In genomic region chr6:56691205-56691604, GRCm38 (mm10) we compare ENCODE assay signal across 8 mouse cellular contexts. TPM values are rescaled to one million over a fixed set of nuclear protein-coding genes. Genes with fewer than 3 reads are reported as not detected.
DNase-seq lines count a peak whose midpoint lies in the region; ATAC-seq and TF ChIP-seq lines count a peak whose summit lies in the region.

No protein-coding gene starts in this region.

- no peaks in the 10 kb centered on the region for H3K4me1 ChIP-seq in heart, embryonic 11.5 days (ENCODE audit: control insufficient read depth, insufficient read depth, low read length)
- no peaks in the 10 kb centered on the region for H3K4me1 ChIP-seq in forebrain, embryonic 11.5 days (replicated peaks; ENCODE audit: control insufficient read depth, insufficient read depth, low read length)
- no peaks in the 10 kb centered on the region for H3K4me1 ChIP-seq in hindbrain, postnatal 0 days (ENCODE audit: insufficient read depth, low read length)
- no peaks in the 10 kb centered on the region for H3K4me1 ChIP-seq in small intestine, adult 2 months (ENCODE audit: control insufficient read depth, insufficient read depth, insufficient read length, low read length)

- H3K9me3 ChIP-seq in heart, embryonic 11.5 days (replicated peaks; ENCODE audit: control insufficient read depth, low read length): no peaks in the 10 kb centered on the region
- H3K9me3 ChIP-seq in forebrain, embryonic 11.5 days (ENCODE audit: control insufficient read depth, low read length): no peaks in the 10 kb centered on the region
- no peaks in the 10 kb centered on the region for H3K9me3 ChIP-seq in hindbrain, postnatal 0 days (ENCODE audit: low read length)

- TF ChIP-seq CTCF in hindbrain, postnatal 0 days (IDR thresholded peaks at IDR 0.05; ENCODE audit: low read depth): peak; percentile 84
- TF ChIP-seq CTCF in left cerebral cortex, adult 2 months (IDR thresholded peaks at IDR 0.05): peak; percentile 77
- TF ChIP-seq CTCF in small intestine, adult 2 months (IDR thresholded peaks at IDR 0.05; ENCODE audit: extremely low read depth, insufficient read length, insufficient replicate concordance, low read depth, low read length): peak; percentile 85; the same call in 1 of the 2 replicates

- peak; percentile 52 to 79 for DNase-seq in heart, adult 18-20 months
- DNase-seq in c-Kit-positive CD71-positive TER-119-negative erythroid progenitor cells, embryonic 14.5 days (ENCODE audit: low read depth): peak; percentile 70
- peak; percentile 85 for DNase-seq in forebrain, embryonic 11.5 days (ENCODE audit: low spot score)
- peak; percentile 90 for DNase-seq in hindbrain, postnatal 0 days (ENCODE audit: low spot score)
- DNase-seq in left cerebral cortex, adult 2 months (ENCODE audit: extremely low spot score in 1 of 2, low spot score in 2 of 2): peak; percentile 56 to 65

- no peak for TF ChIP-seq POLR2A in small intestine, adult 2 months (IDR thresholded peaks at IDR 0.05; ENCODE audit: low read depth, low read length)

- ATAC-seq in heart, embryonic 11.5 days (replicated peaks; ENCODE audit: insufficient number of reproducible peaks, low FRiP score, low TSS enrichment): no peak; the same call in 1 of the 2 replicates
- ATAC-seq in forebrain, embryonic 11.5 days (replicated peaks; ENCODE audit: low FRiP score): 0 out of 2 replicates have a peak, but pooled peaks have one; percentile 36
- peak; percentile 59; the same call in 1 of the 2 replicates for ATAC-seq in hindbrain, postnatal 0 days
- ATAC-seq in megakaryocyte progenitor cell, adult 5-6 weeks (replicated peaks; ENCODE audit: poor library complexity): peak; percentile 99

- H3K27ac ChIP-seq in heart, embryonic 11.5 days (ENCODE audit: low read depth, low read length): no peak overlapping the region
- H3K27ac ChIP-seq in forebrain, embryonic 11.5 days (ENCODE audit: low read depth, low read length): no peak overlapping the region
- no peak overlapping the region for H3K27ac ChIP-seq in hindbrain, postnatal 0 days
- no peak overlapping the region for H3K27ac ChIP-seq in left cerebral cortex, adult 2 months
- H3K27ac ChIP-seq in small intestine, adult 2 months (ENCODE audit: insufficient read depth, low read depth, low read length): no peak overlapping the region

- H3K36me3 ChIP-seq in heart, embryonic 11.5 days (ENCODE audit: control insufficient read depth, insufficient read depth, low read length): no peaks in the 10 kb centered on the region
- no peaks in the 10 kb centered on the region for H3K36me3 ChIP-seq in forebrain, embryonic 11.5 days (ENCODE audit: control insufficient read depth, insufficient read depth, low read length)
- H3K36me3 ChIP-seq in hindbrain, postnatal 0 days (ENCODE audit: insufficient read depth, low read length): no peaks in the 10 kb centered on the region
- H3K36me3 ChIP-seq in small intestine, adult 2 months (ENCODE audit: control insufficient read depth, insufficient read depth, low read length): no peaks in the 10 kb centered on the region

- H3K27me3 ChIP-seq in heart, embryonic 11.5 days (ENCODE audit: control insufficient read depth, insufficient read depth, low read length): no peaks in the 10 kb centered on the region
- H3K27me3 ChIP-seq in forebrain, embryonic 11.5 days (ENCODE audit: control insufficient read depth, insufficient read depth, low read length): no peaks in the 10 kb centered on the region
- H3K27me3 ChIP-seq in hindbrain, postnatal 0 days (ENCODE audit: insufficient read depth, low read length): no peaks in the 10 kb centered on the region
- H3K27me3 ChIP-seq in small intestine, adult 2 months (ENCODE audit: control insufficient read depth, insufficient read depth, low read length): no peaks in the 10 kb centered on the region

- intact Hi-C loops in left cerebral cortex, adult 2 months (cut with DNase I): loop anchor here (1.0 to 2.0 kb wide), 3 partner anchors 82 to 625 kb away; no protein-coding TSS in a partner anchor

- 6% methylated on average over 2 of the region's 2 CpGs for WGBS in heart, embryonic 11.5 days (ENCODE audit: insufficient replicate concordance)
- 2% methylated on average over 2 of the region's 2 CpGs for WGBS in forebrain, embryonic 11.5 days
- WGBS in hindbrain, postnatal 0 days: 2% methylated on average over 2 of the region's 2 CpGs
- 4% methylated on average over 2 of the region's 2 CpGs for WGBS in small intestine, adult 2 months

- no peak overlapping the region for H3K4me2 ChIP-seq in heart, embryonic 11.5 days
- H3K4me2 ChIP-seq in forebrain, embryonic 11.5 days (ENCODE audit: low read depth, low read length, severe bottlenecking): no peak overlapping the region
- H3K4me2 ChIP-seq in hindbrain, postnatal 0 days (ENCODE audit: low read depth, low read length): no peak overlapping the region

- no peak overlapping the region for H3K9ac ChIP-seq in heart, embryonic 11.5 days (ENCODE audit: low read depth, low read length)
- H3K9ac ChIP-seq in forebrain, embryonic 11.5 days (ENCODE audit: low read length): no peak overlapping the region
- no peak overlapping the region for H3K9ac ChIP-seq in hindbrain, postnatal 0 days (replicated peaks; ENCODE audit: low read length)

- H3K4me3 ChIP-seq in heart, embryonic 11.5 days (ENCODE audit: low read depth, low read length): no peak overlapping the region
- H3K4me3 ChIP-seq in forebrain, embryonic 11.5 days (ENCODE audit: low read depth, low read length): no peak overlapping the region
- no peak overlapping the region for H3K4me3 ChIP-seq in hindbrain, postnatal 0 days (ENCODE audit: low read length)
- no peak overlapping the region for H3K4me3 ChIP-seq in left cerebral cortex, adult 2 months
- no peak overlapping the region for H3K4me3 ChIP-seq in small intestine, adult 2 months (ENCODE audit: low read depth, low read length)

RNA-seq across cellular contexts. Expression of gene Lsm5, which starts 13.3 kb away (rescaled TPM):
- total RNA-seq in heart, adult 18-20 months (2021): 10 to 100 TPM; 13.7 to 20.4 TPM
- polyA plus RNA-seq in heart, embryonic 11.5 days (2014; fragmentation: Nextera tagmentation; extraction: Ambion mirVana): 102 and 103 TPM in 2 replicates
- 194 and 245 TPM in 2 replicates for polyA plus RNA-seq in forebrain, embryonic 11.5 days (2014; fragmentation: Nextera tagmentation; extraction: Ambion mirVana)
- 25.0 and 36.3 TPM in 2 replicates for total RNA-seq in hindbrain, postnatal 0 days (2014; rRNA removed)
- polyA plus RNA-seq in hindbrain, postnatal 0 days (2015; fragmentation: Nextera tagmentation; extraction: Ambion mirVana): 90.4 and 109 TPM in 2 replicates
- total RNA-seq in left cerebral cortex, adult 2 months (2021): 10 to 100 TPM; 13.6 to 14.4 TPM
- total RNA-seq in megakaryocyte progenitor cell, adult 5-6 weeks (2015): 103 and 126 TPM in 2 replicates
- total RNA-seq in megakaryocyte progenitor cell, adult 5-6 weeks (2017): 135 and 200 TPM in 2 replicates
- polyA plus RNA-seq in small intestine, adult 2 months (2012; rRNA removed): not detected in 2 replicates

RNA-seq across cellular contexts. Expression of gene Avl9, which starts 23.5 kb away (rescaled TPM):
- 1 to 10 TPM; 4.9 to 7.6 TPM for total RNA-seq in heart, adult 18-20 months (2021)
- polyA plus RNA-seq in heart, embryonic 11.5 days (2014; fragmentation: Nextera tagmentation; extraction: Ambion mirVana): 10.0 and 11.1 TPM in 2 replicates
- polyA plus RNA-seq in forebrain, embryonic 11.5 days (2014; fragmentation: Nextera tagmentation; extraction: Ambion mirVana): 29.6 and 32.2 TPM in 2 replicates
- total RNA-seq in hindbrain, postnatal 0 days (2014; rRNA removed): 47.6 and 52.6 TPM in 2 replicates
- polyA plus RNA-seq in hindbrain, postnatal 0 days (2015; fragmentation: Nextera tagmentation; extraction: Ambion mirVana): 22.0 and 23.3 TPM in 2 replicates
- 10 to 100 TPM; 42.6 to 46.4 TPM for total RNA-seq in left cerebral cortex, adult 2 months (2021)
- 21.1 and 23.2 TPM in 2 replicates for total RNA-seq in megakaryocyte progenitor cell, adult 5-6 weeks (2015)
- total RNA-seq in megakaryocyte progenitor cell, adult 5-6 weeks (2017): 19.7 and 22.2 TPM in 2 replicates
- 4.3 TPM in 2 replicates for polyA plus RNA-seq in small intestine, adult 2 months (2012; rRNA removed)
